Mouse (Mus musculus) forelimb bud, embryonic 11.5 days (tissue): ENCODE data around the gene Lin7b.
A peak's percentile ranks its signal among the peaks of the same experiment; 100 is the strongest.
"Not testable (repeated sequence)": the region's sequence is repeated elsewhere in the genome, so short reads cannot be mapped to it uniquely, and the experiment has no call there.

Experiments used
- DNase-seq: peaks from one replicate; pipeline ENCODE4 v3.0.0-alpha.2; 2012; ENCODE audit warnings: low read depth, low spot score

The Lin7b gene

GRCm38 (mm10) chr7:45395578-45396336 lies 25.4 kb upstream of the Lin7b start, which contains the start of gene Snrnp70:
Gene Snrnp70 (minus strand): TSS chr7:45395742.
- peak; percentile 100 for DNase-seq

GRCm38 (mm10) chr7:45395129-45395541 lies 24.8 kb upstream of the Lin7b start:
- peak; percentile 85 for DNase-seq

- DNase-seq, result no peak
Observed at GRCm38 (mm10) chr7:45386077-45386476, 15.7 kb upstream of the Lin7b start.

GRCm38 (mm10) chr7:45376057-45376456 lies 5.7 kb upstream of the Lin7b start:
- DNase-seq, result no peak

- no peak for DNase-seq
Observed at GRCm38 (mm10) chr7:45374620-45375019, 4.2 kb upstream of the Lin7b start.

- DNase-seq, result no peak
Observed at GRCm38 (mm10) chr7:45372371-45372770, 2.0 kb upstream of the Lin7b start.

- no peak for DNase-seq
Observed at GRCm38 (mm10) chr7:45369836-45370474, 428 bp downstream of the Lin7b start.

- DNase-seq, result no peak
Observed at GRCm38 (mm10) chr7:45369022-45369745, 1.2 kb downstream of the Lin7b start.

- DNase-seq, result no peak
Observed at GRCm38 (mm10) chr7:45368178-45368577, 2.2 kb downstream of the Lin7b start.

- DNase-seq, result peak; percentile 96
Observed at GRCm38 (mm10) chr7:45367020-45367880, 3.1 kb downstream of the Lin7b start.

- DNase-seq, result no peak
Observed at GRCm38 (mm10) chr7:45366652-45367019, 3.7 kb downstream of the Lin7b start, which contains the start of gene Ppfia3. Gene Ppfia3 (minus strand): TSS chr7:45367019.

GRCm38 (mm10) chr7:45365742-45366651 lies 4.4 kb downstream of the Lin7b start:
- no peak for DNase-seq

- DNase-seq, result no peak
Observed at GRCm38 (mm10) chr7:45363983-45364382, 6.4 kb downstream of the Lin7b start.

- no peak for DNase-seq
Observed at GRCm38 (mm10) chr7:45362801-45363200, 7.6 kb downstream of the Lin7b start.

- DNase-seq, result peak; percentile 83
Observed at GRCm38 (mm10) chr7:45361243-45361804, 9.1 kb downstream of the Lin7b start.

GRCm38 (mm10) chr7:45360404-45361125 lies 9.8 kb downstream of the Lin7b start:
- DNase-seq, result no peak

GRCm38 (mm10) chr7:45359081-45359480 lies 11.3 kb downstream of the Lin7b start:
- not testable (repeated sequence) for DNase-seq

GRCm38 (mm10) chr7:45356087-45356486 lies 14.3 kb downstream of the Lin7b start:
- no peak for DNase-seq

GRCm38 (mm10) chr7:45355318-45356020 lies 14.9 kb downstream of the Lin7b start:
- no peak for DNase-seq
